Mouse (Mus musculus) monocyte, adult 2 months (primary cell): Measurements from ENCODE around the gene Pank4.
A peak's percentile ranks its signal among the peaks of the same experiment; 100 is the strongest.

Experiments
- DNase-seq, 2 experiments: peaks; one replicate each; pipeline ENCODE4 v3.0.0; 2022; ENCODE audit warnings: low spot score in 2 of 2, low read depth in 1 of 2

The Pank4 gene

DNA sequence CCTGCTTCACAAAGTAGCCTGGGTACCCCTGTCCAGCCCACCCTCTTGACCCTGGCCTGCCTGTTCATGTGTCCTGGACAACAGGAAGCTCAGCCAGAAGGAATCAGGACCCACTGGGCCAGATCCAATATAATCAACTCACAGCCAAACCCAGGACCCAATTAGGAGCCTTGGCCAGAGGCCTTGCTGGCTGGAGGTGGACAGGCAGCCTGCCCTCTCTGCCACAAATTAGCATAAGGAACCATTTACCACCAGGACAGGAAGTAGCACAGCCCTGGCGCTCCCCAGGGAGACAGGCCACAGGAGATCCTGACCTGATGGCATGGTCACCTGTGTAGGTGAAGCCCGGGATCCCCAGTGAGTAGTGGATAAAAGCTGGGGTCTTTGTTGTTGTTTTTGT lies 48.2 kb downstream of the Pank4 start:
- no peak for DNase-seq

GRCm38 (mm10) chr4:155012788-155013187 lies 48.9 kb downstream of the Pank4 start:
- peak in 1 of 2 experiments; percentile 13 for DNase-seq

DNA sequence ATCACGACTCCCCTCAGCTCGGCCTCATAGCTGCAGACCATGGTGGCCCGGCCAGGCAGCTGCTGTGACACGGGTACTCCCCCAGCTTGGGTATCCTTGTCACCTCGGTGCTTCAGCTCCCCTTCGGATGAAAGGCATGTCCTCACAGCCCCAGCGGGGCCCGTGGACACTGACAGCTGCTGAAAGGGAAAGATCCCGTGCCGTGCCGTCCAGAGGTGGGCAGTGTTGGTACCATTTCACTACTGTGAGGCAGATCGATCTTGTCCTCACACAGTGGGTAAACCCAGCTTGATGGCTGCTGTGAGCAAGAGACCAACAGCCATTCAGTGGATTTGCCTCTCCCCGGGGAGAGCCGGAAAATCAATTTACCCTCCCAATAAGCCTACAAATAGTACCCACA lies 50.3 kb downstream of the Pank4 start:
- DNase-seq: no peak

GRCm38 (mm10) chr4:155014791-155015190 lies 50.9 kb downstream of the Pank4 start:
- DNase-seq: no peak

- no peak for DNase-seq
These were observed 51.6 kb downstream of the Pank4 start for GRCm38 (mm10) chr4:155015550-155015949.

DNA sequence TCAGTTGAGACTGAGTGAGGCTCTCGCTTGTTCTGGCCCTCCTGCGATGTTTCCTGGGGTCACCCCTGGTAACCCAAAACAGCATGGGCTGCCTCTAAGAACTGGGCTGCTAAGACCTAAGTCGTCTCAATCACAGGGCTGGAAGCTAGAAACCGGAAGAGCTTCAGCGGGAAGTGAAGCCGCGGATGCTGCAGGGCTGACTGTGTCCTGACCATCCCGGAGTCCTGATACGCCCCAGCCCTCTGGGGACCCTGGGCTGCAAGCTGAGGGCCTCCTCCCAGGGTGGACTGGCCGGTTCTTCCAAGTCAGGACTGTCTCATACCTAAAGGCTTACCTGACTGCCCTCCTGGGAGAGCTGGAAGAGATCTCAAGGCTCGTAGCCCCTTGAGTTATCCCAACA lies 52.9 kb downstream of the Pank4 start:
- no peak for DNase-seq

- DNase-seq: no peak
These were observed 53.4 kb downstream of the Pank4 start for GRCm38 (mm10) chr4:155017253-155017878.

DNA sequence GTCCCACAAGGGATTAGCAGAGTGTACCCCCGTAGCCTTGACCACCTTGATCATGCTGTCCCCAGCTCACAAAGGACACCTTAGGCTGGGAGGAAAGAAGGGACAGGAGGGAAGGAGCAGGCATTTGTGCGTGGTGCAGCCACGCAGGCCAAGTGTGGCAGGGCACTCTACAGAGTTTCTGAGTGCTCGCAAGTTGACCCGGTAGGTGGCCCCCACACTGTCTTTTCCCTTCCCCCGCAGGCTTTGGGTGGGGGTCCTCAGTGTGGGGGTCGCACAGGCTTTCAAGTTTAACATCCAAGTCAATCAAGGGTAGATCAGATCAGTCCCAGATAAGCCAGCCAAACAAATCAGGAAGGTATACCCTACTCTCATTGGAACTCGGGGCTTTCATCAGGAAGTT lies 54.1 kb downstream of the Pank4 start:
- no peak for DNase-seq

DNA sequence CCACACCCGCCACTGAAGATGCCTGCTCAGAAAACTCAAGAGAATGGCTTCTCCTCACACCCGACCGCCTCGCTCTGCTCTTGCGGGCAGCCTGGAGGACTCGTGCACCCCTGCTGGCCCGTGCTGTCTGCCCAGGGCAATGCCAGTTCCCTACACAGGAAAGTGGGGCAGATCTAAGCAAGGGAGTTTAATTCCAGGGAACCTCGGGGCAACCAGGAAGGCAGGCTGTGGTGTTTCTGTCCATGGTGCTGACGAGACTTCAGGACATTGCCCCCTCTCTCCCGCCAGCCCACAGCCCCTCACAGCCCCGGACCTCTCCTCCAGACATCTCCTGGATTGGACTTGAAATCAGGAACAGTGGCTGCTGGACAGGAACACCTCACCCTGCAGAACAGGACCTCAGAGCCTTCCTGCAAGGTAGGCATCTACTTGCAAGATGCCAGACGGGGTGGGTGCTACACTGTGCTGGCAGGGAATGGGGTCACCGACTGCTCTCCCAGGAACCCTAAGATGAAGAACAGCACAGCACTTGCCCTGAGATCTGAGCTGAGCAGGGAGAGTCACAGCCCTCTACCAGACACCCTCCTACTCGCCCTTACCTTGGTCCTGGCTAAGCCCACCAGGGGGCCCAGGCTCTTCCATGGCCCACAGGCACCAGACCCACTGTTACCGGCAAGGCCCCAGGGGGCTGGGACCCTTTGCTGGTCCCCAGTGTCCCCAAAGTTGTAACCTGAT lies 54.8 kb downstream of the Pank4 start:
- DNase-seq: no peak

GRCm38 (mm10) chr4:155019336-155019847 lies 55.5 kb downstream of the Pank4 start:
- DNase-seq: no peak

GRCm38 (mm10) chr4:155020141-155020540 lies 56.2 kb downstream of the Pank4 start:
- no peak for DNase-seq

DNA sequence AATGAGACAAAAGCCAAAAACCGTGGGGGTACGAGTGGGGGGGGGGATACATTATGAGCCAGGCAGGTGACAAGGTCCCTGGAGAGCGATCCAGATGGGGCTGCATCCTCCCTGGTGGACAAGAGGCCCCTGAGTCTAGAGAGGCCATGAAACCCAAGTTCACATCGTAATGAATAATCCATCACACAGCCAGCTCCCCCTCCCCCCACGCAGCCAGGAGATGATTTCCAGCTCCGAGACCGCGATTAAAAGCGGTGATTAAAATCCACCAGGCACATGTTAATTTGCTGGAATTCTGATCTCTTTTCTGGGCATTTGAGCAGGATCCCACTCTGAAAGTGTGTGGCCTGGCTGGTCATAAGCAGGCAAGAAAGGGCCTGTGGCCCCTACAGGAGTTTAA lies 56.9 kb downstream of the Pank4 start:
- no peak for DNase-seq

DNA sequence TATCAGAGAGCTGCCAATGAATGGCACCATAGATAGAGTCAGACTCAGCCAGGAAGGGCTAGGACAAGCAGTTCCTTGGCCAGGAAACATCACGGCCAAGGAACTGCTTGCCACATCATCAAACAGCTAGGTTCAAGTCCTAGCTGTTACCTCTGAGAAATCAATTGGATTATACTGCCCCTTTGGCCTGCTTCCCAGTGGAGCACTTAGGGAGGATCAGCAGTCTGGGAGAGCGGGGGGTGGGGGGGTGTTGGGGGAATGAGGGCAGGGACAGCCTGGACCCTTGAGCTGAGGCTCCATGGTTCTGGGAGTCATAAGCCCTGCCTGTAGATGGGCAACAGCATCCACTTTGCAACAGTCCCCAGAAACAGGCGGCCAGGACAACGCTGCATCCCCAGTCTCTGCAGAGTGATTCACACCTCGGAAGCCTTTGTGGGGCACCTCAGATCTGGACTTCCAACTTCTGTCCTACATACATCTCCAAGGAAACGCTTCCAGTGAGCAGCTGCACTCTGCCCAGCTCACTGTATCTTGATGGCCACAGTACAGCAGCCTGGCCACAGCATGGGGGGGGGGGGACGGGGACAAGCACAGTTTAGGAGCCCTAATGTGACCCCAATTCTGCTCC lies 58.4 kb downstream of the Pank4 start:
- no peak for DNase-seq

- DNase-seq: no peak
These were observed 60.5 kb downstream of the Pank4 start for GRCm38 (mm10) chr4:155024170-155025010.
